13 mouse cellular contexts compared by ENCODE assay signal in the genomic region with DNA sequence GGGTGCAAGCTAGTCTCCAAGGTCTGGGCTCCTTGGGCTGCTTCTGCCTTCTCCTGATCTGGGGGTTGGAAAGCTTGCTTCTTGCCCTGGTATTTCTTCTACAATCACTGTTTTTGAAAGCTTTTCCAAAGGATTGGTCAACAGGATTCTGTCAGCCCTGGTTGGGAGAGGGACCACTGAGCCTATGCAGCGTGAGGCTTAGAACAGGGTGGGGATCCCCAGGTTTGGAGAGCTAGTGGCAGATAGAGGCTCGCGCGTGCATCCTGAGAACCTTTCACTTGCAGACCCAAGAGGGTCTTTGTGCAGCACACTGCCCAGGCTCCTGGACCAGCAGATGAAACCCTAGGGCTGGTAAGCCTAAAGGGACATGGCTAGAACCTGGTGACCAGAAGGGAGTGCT. TPM values are rescaled to one million over a fixed set of nuclear protein-coding genes. Genes with fewer than 3 reads are reported as not detected.
DNase-seq lines count a peak whose midpoint lies in the region; ATAC-seq lines count a peak whose summit lies in the region.
"Had no signal": no experiment of that assay in that cellular context is flagged by ENCODE, and none has a peak within 500 bp of the region (broad histone marks: within the 10 kb centered on the region; RNA-seq: fewer than 3 reads in every experiment).

No protein-coding gene starts in this region.

- WGBS in forebrain, embryonic 12.5 days, result 18% methylated on average over 4 of the region's 4 CpGs
- 9% methylated on average over 4 of the region's 4 CpGs for WGBS in limb, embryonic 11.5 days
- WGBS in neural tube, embryonic 11.5 days, result 13% methylated on average over 4 of the region's 4 CpGs
- WGBS in kidney, embryonic 14.5 days, result 7% methylated on average over 4 of the region's 4 CpGs

- no peak overlapping the region for H3K9ac ChIP-seq in forebrain, embryonic 12.5 days
- peak overlapping the region; percentile 43 for H3K9ac ChIP-seq in limb, embryonic 11.5 days (ENCODE audit: low read length)
- no peak overlapping the region for H3K9ac ChIP-seq in neural tube, embryonic 11.5 days (ENCODE audit: low read length)
- H3K9ac ChIP-seq in kidney, embryonic 14.5 days (ENCODE audit: low read depth, low read length), result no peak overlapping the region

- no peak overlapping the region for H3K4me3 ChIP-seq in forebrain, embryonic 12.5 days (replicated peaks)
- H3K4me3 ChIP-seq in limb, embryonic 11.5 days (ENCODE audit: low read depth, low read length), result peak overlapping the region; percentile 74
- H3K4me3 ChIP-seq in neural tube, embryonic 11.5 days (ENCODE audit: low read depth, low read length), result no peak overlapping the region
- H3K4me3 ChIP-seq in kidney, embryonic 14.5 days (ENCODE audit: low read length), result no peak overlapping the region

- H3K36me3 ChIP-seq in forebrain, embryonic 12.5 days (replicated peaks), result no peaks in the 10 kb centered on the region
- no peaks in the 10 kb centered on the region for H3K36me3 ChIP-seq in limb, embryonic 11.5 days (ENCODE audit: control insufficient read depth, insufficient read depth, low read length)
- H3K36me3 ChIP-seq in neural tube, embryonic 11.5 days (ENCODE audit: control insufficient read depth, insufficient read depth, low read length), result no peaks in the 10 kb centered on the region
- no peaks in the 10 kb centered on the region for H3K36me3 ChIP-seq in kidney, embryonic 14.5 days (ENCODE audit: control insufficient read depth, insufficient read depth, low read length)

- peaks cover 34% of the 10 kb centered on the region for H3K4me1 ChIP-seq in forebrain, embryonic 12.5 days
- H3K4me1 ChIP-seq in limb, embryonic 11.5 days (ENCODE audit: control insufficient read depth, insufficient read depth, low read length), result peaks cover 30% of the 10 kb centered on the region
- H3K4me1 ChIP-seq in neural tube, embryonic 11.5 days (ENCODE audit: control insufficient read depth, insufficient read depth, low read length), result peaks cover 12% of the 10 kb centered on the region
- H3K4me1 ChIP-seq in kidney, embryonic 14.5 days (ENCODE audit: control insufficient read depth, insufficient read depth, low read length), result peaks cover 21% of the 10 kb centered on the region

- peak overlapping the region; percentile 86 for H3K4me2 ChIP-seq in forebrain, embryonic 12.5 days
- H3K4me2 ChIP-seq in limb, embryonic 11.5 days (ENCODE audit: low read depth, severe bottlenecking), result peak overlapping the region; percentile 85; the same call in 1 of the 2 replicates
- peak overlapping the region; percentile 85 for H3K4me2 ChIP-seq in neural tube, embryonic 11.5 days (ENCODE audit: low read depth)
- H3K4me2 ChIP-seq in kidney, embryonic 14.5 days (replicated peaks; ENCODE audit: low read depth, low read length), result no peak overlapping the region; the same call in 1 of the 2 replicates

- H3K27ac ChIP-seq in forebrain, embryonic 12.5 days, result no peak overlapping the region
- H3K27ac ChIP-seq in limb, embryonic 11.5 days (replicated peaks; ENCODE audit: low read depth, low read length), result peak overlapping the region; percentile 80
- H3K27ac ChIP-seq in neural tube, embryonic 11.5 days (ENCODE audit: low read depth, low read length), result no peak overlapping the region
- no peak overlapping the region for H3K27ac ChIP-seq in kidney, embryonic 14.5 days (ENCODE audit: low read depth, low read length)

- DNase-seq in cerebellum, adult 9-11 months, result peak; percentile 46
- DNase-seq in cerebellum, postnatal 25 days, result no peak
- peak; percentile 52 for DNase-seq in limb, embryonic 11.5 days (ENCODE audit: low spot score)
- peak; percentile 13 for DNase-seq in neural tube, embryonic 11.5 days (ENCODE audit: low spot score)
- no peak for DNase-seq in left cerebral cortex, adult 9 months (ENCODE audit: low spot score in 2 of 2)
- DNase-seq in T-cell, adult 2 months (ENCODE audit: low spot score), result no peak
- DNase-seq: adrenal gland, postnatal 14 days; cerebellum, adult 2 months; heart, postnatal 4 days; kidney, postnatal 10 days; right cerebral cortex, postnatal 4 days had no signal

- no peak for ATAC-seq in forebrain, embryonic 12.5 days (ENCODE audit: low FRiP score)
- ATAC-seq in limb, embryonic 11.5 days (ENCODE audit: insufficient number of reproducible peaks, low FRiP score, low TSS enrichment, low read depth), result no peak
- ATAC-seq in neural tube, embryonic 11.5 days (ENCODE audit: insufficient read depth, low FRiP score, low TSS enrichment), result no peak
- no peak for ATAC-seq in kidney, embryonic 14.5 days (ENCODE audit: low FRiP score, low TSS enrichment)

- H3K27me3 ChIP-seq in forebrain, embryonic 12.5 days, result peaks cover 77% of the 10 kb centered on the region
- no peaks in the 10 kb centered on the region for H3K27me3 ChIP-seq in limb, embryonic 11.5 days (ENCODE audit: control insufficient read depth, insufficient read depth, low read length)
- no peaks in the 10 kb centered on the region; the same call in 1 of the 2 replicates for H3K27me3 ChIP-seq in neural tube, embryonic 11.5 days (ENCODE audit: control insufficient read depth, insufficient read depth, low read length)
- peaks cover 54% of the 10 kb centered on the region for H3K27me3 ChIP-seq in kidney, embryonic 14.5 days (ENCODE audit: control insufficient read depth, insufficient read depth, low read length)

- H3K9me3 ChIP-seq in forebrain, embryonic 12.5 days, result peaks cover 5% of the 10 kb centered on the region; the same call in 1 of the 2 replicates
- H3K9me3 ChIP-seq in limb, embryonic 11.5 days (ENCODE audit: control insufficient read depth, low read length), result peaks cover 3% of the 10 kb centered on the region; the same call in 1 of the 2 replicates
- no peaks in the 10 kb centered on the region for H3K9me3 ChIP-seq in neural tube, embryonic 11.5 days (ENCODE audit: control insufficient read depth, low read length)
- H3K9me3 ChIP-seq in kidney, embryonic 14.5 days (ENCODE audit: control insufficient read depth, low read length), result no peaks in the 10 kb centered on the region

RNA-seq across cellular contexts. Expression of a gene that starts 1.0 kb away (rescaled TPM):
- polyA plus RNA-seq in forebrain, embryonic 12.5 days (2016; fragmentation: Nextera tagmentation; extraction: Ambion mirVana), result 15.5 and 20.9 TPM in 2 replicates
- 34.6 and 38.6 TPM in 2 replicates for polyA plus RNA-seq in limb, embryonic 11.5 days (2014; fragmentation: Nextera tagmentation; extraction: Ambion mirVana)
- polyA plus RNA-seq in neural tube, embryonic 11.5 days (2014; fragmentation: Nextera tagmentation; extraction: Ambion mirVana), result 24.6 and 25.2 TPM in 2 replicates
- polyA plus RNA-seq in kidney, embryonic 14.5 days (2014; fragmentation: Nextera tagmentation; extraction: Ambion mirVana), result 0.71 and 0.77 TPM in 2 replicates

Comparison
In these comparisons a context has a peak if more than half of its experiments do, and no peak if none do; other contexts are left out.
1. DNase-seq: peak in cerebellum, adult 9-11 months (single experiment), limb, embryonic 11.5 days (single experiment) and neural tube, embryonic 11.5 days (single experiment); none in cerebellum, postnatal 25 days (0 of 2), left cerebral cortex, adult 9 months (0 of 2) and T-cell, adult 2 months (single experiment).